Mouse (Mus musculus) forebrain, embryonic 11.5 days (tissue): ENCODE measurements around the gene P2ry14. TPM values are rescaled to one million over a fixed set of nuclear protein-coding genes. Genes with fewer than 3 reads are reported as not detected.
A peak's percentile ranks its signal among the peaks of the same experiment; 100 is the strongest.

Source experiments
- ATAC-seq: fragments of 200-750 bp; cut with Nextera tagmentation; replicated peaks from 2 replicates; pipeline ENCODE4 v1.8.0; 2017; ENCODE audit warnings: moderate TSS enrichment; ENCODE audit not compliant: low FRiP score
- DNase-seq: peaks from one replicate; pipeline ENCODE4 v3.0.0-alpha.2; 2017; ENCODE audit warnings: low spot score
- H3K27ac ChIP-seq: fragments of 300-500 bp; sonication (generic); 2 replicates; pipeline ENCODE4 v1.5.1; 2014; ENCODE audit warnings: low read depth, low read length
- H3K27me3 ChIP-seq: fragments of 300-500 bp; sonication (generic); 2 replicates; pipeline ENCODE4 v1.6.1; 2014; ENCODE audit warnings: mild to moderate bottlenecking, low read length, mixed read lengths; ENCODE audit not compliant: control insufficient read depth, insufficient read depth
- H3K36me3 ChIP-seq: fragments of 300-500 bp; sonication (generic); 2 replicates; pipeline ENCODE4 v1.6.1; 2014; ENCODE audit warnings: mild to moderate bottlenecking, low read length, moderate library complexity, mixed read lengths; ENCODE audit not compliant: control insufficient read depth, insufficient read depth
- H3K4me1 ChIP-seq: fragments of 300-500 bp; sonication (generic); replicated peaks from 2 replicates; pipeline ENCODE4 v1.6.1; 2014; ENCODE audit warnings: low read length, mixed read lengths; ENCODE audit not compliant: control insufficient read depth, insufficient read depth
- H3K4me2 ChIP-seq: fragments of 300-500 bp; sonication (generic); 2 replicates; pipeline ENCODE4 v1.6.1; 2014; ENCODE audit warnings: low read depth, mild to moderate bottlenecking, low read length, moderate library complexity, mixed read lengths; ENCODE audit not compliant: severe bottlenecking
- H3K4me3 ChIP-seq: fragments of 300-500 bp; sonication (generic); 2 replicates; pipeline ENCODE4 v1.5.1; 2014; ENCODE audit warnings: low read depth, low read length
- H3K9ac ChIP-seq: fragments of 300-500 bp; sonication (generic); 2 replicates; pipeline ENCODE4 v1.6.1; 2014; ENCODE audit warnings: low read length
- H3K9me3 ChIP-seq: fragments of 300-500 bp; sonication (generic); 2 replicates; pipeline ENCODE4 v1.6.1; 2016; ENCODE audit warnings: low read length, mixed read lengths; ENCODE audit not compliant: control insufficient read depth
- WGBS: fragments of 180-500 bp; shearing (Covaris S2); extraction: QIAGEN DNeasy Blood & Tissue Kit; methylation state at CpG from one replicate; pipeline ENCODE4 v1.1.7; 2014; 5-methylcytosine and 5-hydroxymethylcytosine counted together
- polyA plus RNA-seq: library from polyadenylated mRNA; unstranded; fragments of >200 nt; fragmentation: Nextera tagmentation; extraction: Ambion mirVana; gene quantifications from 2 replicates; pipeline ENCODE4 v1.2.1, GENCODE M21; 2014

P2ry14 gene
- 3.4 and 4.1 TPM in 2 replicates for polyA plus RNA-seq

- no peaks in the 10 kb centered on the region for H3K27me3 ChIP-seq
- DNase-seq (no peak), ATAC-seq (no peak)
- no peaks in the 10 kb centered on the region for H3K36me3 ChIP-seq
- H3K4me2 ChIP-seq: no peak within 1 kb of the TSS
- no peak within 1 kb of the TSS for H3K9ac ChIP-seq
- no peaks in the 10 kb centered on the region for H3K9me3 ChIP-seq
- WGBS: 86% methylated on average over 5 of the region's 5 CpGs
- H3K27ac ChIP-seq: no peak within 1 kb of the TSS
- no peaks in the 10 kb centered on the region for H3K4me1 ChIP-seq
- H3K4me3 ChIP-seq: no peak within 1 kb of the TSS
Observed at GRCm38 (mm10) chr3:59153424-59153823, at the start of gene P2ry14. P2ry14 (minus strand) TSS chr3:59153618.

- H3K9me3 ChIP-seq: no peaks in the 10 kb centered on the region
- H3K4me2 ChIP-seq: no peak overlapping the region
- no peaks in the 10 kb centered on the region for H3K36me3 ChIP-seq
- no peaks in the 10 kb centered on the region for H3K27me3 ChIP-seq
- no peak for ATAC-seq
- no peak for DNase-seq
- no peak overlapping the region for H3K4me3 ChIP-seq
- H3K4me1 ChIP-seq: no peaks in the 10 kb centered on the region
- H3K27ac ChIP-seq: no peak overlapping the region
- 81% methylated on average over 4 of the region's 4 CpGs for WGBS
- no peak overlapping the region for H3K9ac ChIP-seq
Observed at GRCm38 (mm10) chr3:59197329-59197948, 44.0 kb upstream of the P2ry14 start.

GRCm38 (mm10) chr3:59194938-59195337 is 41.5 kb upstream of the P2ry14 start, which contains the start of gene Gpr87:
Gpr87 (minus strand) TSS chr3:59195104.
- Histone ChIP-seq H3K4me3 (no peak within 1 kb of the TSS), H3K9ac (no peak within 1 kb of the TSS), H3K4me1 (no peaks in the 10 kb centered on the region), H3K4me2 (no peak within 1 kb of the TSS), H3K36me3 (no peaks in the 10 kb centered on the region), H3K9me3 (no peaks in the 10 kb centered on the region), H3K27ac (no peak within 1 kb of the TSS), H3K27me3 (no peaks in the 10 kb centered on the region)
- ATAC-seq (no peak), DNase-seq (no peak)
- WGBS: 91% methylated on average over 7 of the region's 7 CpGs

- no peak for ATAC-seq
- no peak for DNase-seq
- Histone ChIP-seq H3K4me2 (no peak overlapping the region), H3K27ac (no peak overlapping the region), H3K27me3 (no peaks in the 10 kb centered on the region), H3K4me3 (no peak overlapping the region), H3K4me1 (no peaks in the 10 kb centered on the region), H3K36me3 (no peaks in the 10 kb centered on the region), H3K9me3 (no peaks in the 10 kb centered on the region), H3K9ac (no peak overlapping the region)
- WGBS: 89% methylated on average over 7 of the region's 7 CpGs
Observed at GRCm38 (mm10) chr3:59194099-59194498, 40.7 kb upstream of the P2ry14 start.

- no peak overlapping the region for H3K9ac ChIP-seq
- no peak for ATAC-seq
- no peaks in the 10 kb centered on the region for H3K9me3 ChIP-seq
- no peaks in the 10 kb centered on the region for H3K27me3 ChIP-seq
- H3K4me1 ChIP-seq: no peaks in the 10 kb centered on the region
- no peaks in the 10 kb centered on the region for H3K36me3 ChIP-seq
- DNase-seq: no peak
- 95% methylated on average over 6 of the region's 6 CpGs for WGBS
- no peak overlapping the region for H3K27ac ChIP-seq
- H3K4me2 ChIP-seq: no peak overlapping the region
- no peak overlapping the region for H3K4me3 ChIP-seq
Observed at GRCm38 (mm10) chr3:59191674-59192073, 38.3 kb upstream of the P2ry14 start.

- WGBS: 90% methylated on average over 4 of the region's 4 CpGs
- Histone ChIP-seq H3K4me1 (no peaks in the 10 kb centered on the region), H3K9ac (no peak overlapping the region), H3K4me2 (no peak overlapping the region), H3K36me3 (no peaks in the 10 kb centered on the region), H3K4me3 (no peak overlapping the region), H3K27me3 (no peaks in the 10 kb centered on the region), H3K27ac (no peak overlapping the region), H3K9me3 (no peaks in the 10 kb centered on the region)
- DNase-seq (no peak), ATAC-seq (no peak)
Observed at GRCm38 (mm10) chr3:59187336-59187735, 33.9 kb upstream of the P2ry14 start.

- no peaks in the 10 kb centered on the region for H3K4me1 ChIP-seq
- H3K4me2 ChIP-seq: no peak overlapping the region
- WGBS: 94% methylated on average over 4 of the region's 4 CpGs
- no peak overlapping the region for H3K27ac ChIP-seq
- H3K9me3 ChIP-seq: no peaks in the 10 kb centered on the region
- DNase-seq (no peak), ATAC-seq (no peak)
- H3K4me3 ChIP-seq: no peak overlapping the region
- no peaks in the 10 kb centered on the region for H3K27me3 ChIP-seq
- H3K9ac ChIP-seq: no peak overlapping the region
- H3K36me3 ChIP-seq: no peaks in the 10 kb centered on the region
Observed at GRCm38 (mm10) chr3:59185662-59186061, 32.2 kb upstream of the P2ry14 start.

- Histone ChIP-seq H3K4me2 (no peak overlapping the region), H3K4me1 (no peaks in the 10 kb centered on the region), H3K27ac (no peak overlapping the region), H3K9me3 (no peaks in the 10 kb centered on the region), H3K27me3 (no peaks in the 10 kb centered on the region), H3K9ac (no peak overlapping the region), H3K36me3 (no peaks in the 10 kb centered on the region), H3K4me3 (no peak overlapping the region)
- peak; percentile 49; the same call in 1 of the 2 replicates for ATAC-seq
- no peak for DNase-seq
Observed at GRCm38 (mm10) chr3:59182129-59182528, 28.7 kb upstream of the P2ry14 start.

- 69% methylated on average over 5 of the region's 5 CpGs for WGBS
- no peak overlapping the region for H3K4me2 ChIP-seq
- no peaks in the 10 kb centered on the region for H3K9me3 ChIP-seq
- H3K27me3 ChIP-seq: no peaks in the 10 kb centered on the region
- H3K9ac ChIP-seq: no peak overlapping the region
- ATAC-seq: no peak
- no peak overlapping the region for H3K27ac ChIP-seq
- no peak overlapping the region for H3K4me3 ChIP-seq
- no peak for DNase-seq
- H3K4me1 ChIP-seq: no peaks in the 10 kb centered on the region
- H3K36me3 ChIP-seq: no peaks in the 10 kb centered on the region
Observed at GRCm38 (mm10) chr3:59181134-59181533, 27.7 kb upstream of the P2ry14 start.
